Mouse (Mus musculus) ZHBTc4 (cell line): ENCODE results near the gene Insl5.

Source experiments
- DNase-seq: peaks from one replicate; pipeline ENCODE4 v3.0.0-alpha.2; 2011; ENCODE audit warnings: low read depth, low spot score

Insl5 gene

GRCm38 (mm10) chr4:103026621-103027020 is at the start of gene Insl5:
Gene Insl5, minus strand, starts transcription at chr4:103026842.
- no peak for DNase-seq

DNA sequence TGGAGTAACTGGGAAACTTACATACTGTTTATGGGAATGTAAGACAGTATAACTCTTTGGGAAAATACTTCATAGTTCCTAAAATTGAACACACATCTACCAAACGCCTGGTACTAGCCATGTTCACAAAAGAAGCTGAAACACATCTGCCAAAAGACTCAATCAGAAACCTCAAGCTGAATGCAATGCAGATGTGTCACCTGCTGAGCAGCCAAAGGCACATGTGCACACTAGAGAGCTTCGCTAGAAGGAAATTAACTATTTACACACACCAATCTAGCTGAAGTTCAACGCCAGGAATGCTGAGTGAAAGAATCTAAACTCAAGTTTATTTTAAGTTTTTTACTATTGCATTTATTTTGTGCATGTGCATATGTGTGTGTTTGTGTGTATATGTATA is 44.0 kb upstream of the Insl5 start:
- no peak for DNase-seq

DNA sequence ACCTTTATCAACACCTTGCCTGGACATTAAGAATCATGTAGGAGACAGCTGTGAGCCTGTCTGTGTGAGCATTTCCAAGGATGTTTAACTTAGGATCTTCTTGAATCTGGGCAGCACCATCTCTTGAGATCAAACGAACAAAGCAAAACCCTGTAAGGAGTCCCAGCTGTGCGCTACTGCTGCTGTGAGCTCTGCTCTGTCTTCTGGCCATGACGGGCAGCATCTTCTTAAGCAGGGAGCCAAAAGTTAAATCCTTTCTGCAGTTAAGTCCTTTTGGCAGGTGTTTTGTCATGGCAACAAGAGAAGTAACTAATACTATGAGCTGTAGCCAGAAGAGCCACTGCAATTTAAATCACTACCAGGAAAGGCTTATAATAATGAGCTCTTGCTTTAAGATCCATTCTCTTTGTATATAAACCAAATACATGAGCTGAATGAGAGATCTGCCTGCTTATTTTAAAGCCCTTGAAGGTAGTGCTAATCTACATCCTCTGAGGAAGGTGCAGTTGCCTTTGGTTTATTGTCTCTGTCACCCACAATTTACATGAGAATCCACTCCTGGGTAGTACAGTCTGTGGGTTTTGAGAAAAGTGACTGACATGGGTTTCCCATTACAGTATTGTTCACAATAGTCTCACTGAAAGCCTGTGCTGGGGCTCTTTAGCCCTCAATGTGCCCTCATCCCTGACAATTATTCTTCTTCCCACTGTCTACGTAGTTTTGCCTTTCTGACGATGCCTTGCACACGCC is 41.4 kb upstream of the Insl5 start:
- DNase-seq = peak; percentile 56

DNA sequence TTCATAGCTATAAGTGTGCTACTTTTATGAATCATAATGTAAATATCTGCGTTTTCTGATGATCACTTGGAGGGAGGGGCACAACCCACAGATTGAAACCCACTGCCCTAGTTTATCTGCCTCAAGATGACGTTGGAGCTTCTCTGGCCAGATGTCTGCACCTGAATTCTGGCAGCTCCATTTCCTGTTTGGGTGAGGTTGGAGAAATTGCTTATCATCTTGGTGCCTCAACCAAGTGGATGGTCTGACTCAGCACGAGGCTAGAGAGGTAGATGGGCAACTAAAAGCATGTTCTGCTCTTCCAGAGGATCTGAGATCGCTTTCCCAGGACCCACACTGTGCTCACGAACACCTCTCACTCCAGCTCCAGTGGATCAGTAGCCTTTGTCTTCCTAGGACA is 38.3 kb upstream of the Insl5 start:
- DNase-seq = no peak

GRCm38 (mm10) chr4:103064421-103064820 is 37.8 kb upstream of the Insl5 start:
- DNase-seq = no peak

GRCm38 (mm10) chr4:103056909-103057308 is 30.3 kb upstream of the Insl5 start:
- DNase-seq = no peak

- no peak for DNase-seq
These were observed 21.4 kb upstream of the Insl5 start for GRCm38 (mm10) chr4:103048046-103048445.

DNA sequence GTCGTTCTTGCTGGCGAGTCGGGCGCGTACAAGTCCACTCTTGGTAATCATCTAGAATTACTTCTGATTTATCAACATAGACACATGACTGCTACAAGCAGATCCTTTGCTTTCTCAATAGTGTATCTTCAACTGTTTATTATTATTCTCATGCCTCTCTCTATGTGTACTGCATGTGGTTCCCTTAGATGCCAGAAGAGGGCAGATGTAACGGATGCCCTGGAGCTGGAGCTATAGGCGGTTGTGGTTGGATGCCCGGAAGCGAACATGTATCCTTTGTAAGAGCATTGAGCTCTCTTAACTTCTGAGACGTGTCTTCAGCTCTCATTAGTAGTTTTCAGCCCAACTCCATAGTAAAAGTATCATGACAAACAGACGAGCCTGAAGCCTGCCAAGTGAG is 16.4 kb upstream of the Insl5 start:
- peak; percentile 29 for DNase-seq

GRCm38 (mm10) chr4:103039838-103040191 is 13.2 kb upstream of the Insl5 start:
- no peak for DNase-seq

- no peak for DNase-seq
These were observed 12.6 kb upstream of the Insl5 start for GRCm38 (mm10) chr4:103039103-103039837.

- DNase-seq = no peak
These were observed 1.8 kb upstream of the Insl5 start for GRCm38 (mm10) chr4:103028177-103029088.

- DNase-seq = no peak
These were observed 1.1 kb upstream of the Insl5 start for GRCm38 (mm10) chr4:103027745-103028144.

DNA sequence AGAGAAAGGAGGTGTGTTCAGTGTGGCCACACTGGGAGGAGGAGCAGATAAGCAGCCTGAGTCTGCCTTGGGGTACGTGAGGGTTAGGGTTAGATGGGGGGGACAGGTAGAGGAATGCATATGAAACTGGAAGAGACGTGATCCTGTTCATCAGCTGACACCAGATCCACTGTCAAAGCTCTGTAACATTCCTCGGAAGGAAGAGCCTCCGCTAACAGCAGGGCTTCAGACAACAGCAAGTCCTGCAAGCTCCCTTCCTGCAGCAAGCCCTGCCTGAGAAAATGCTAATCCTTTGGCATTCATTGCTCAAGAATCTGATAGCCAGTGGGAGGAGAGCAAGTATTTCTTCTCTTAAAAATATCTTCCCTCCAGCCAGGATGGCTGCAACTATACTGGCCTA is 13.2 kb downstream of the Insl5 start:
- no peak for DNase-seq

GRCm38 (mm10) chr4:103011823-103012222 is 14.8 kb downstream of the Insl5 start:
- peak; percentile 41 for DNase-seq

DNA sequence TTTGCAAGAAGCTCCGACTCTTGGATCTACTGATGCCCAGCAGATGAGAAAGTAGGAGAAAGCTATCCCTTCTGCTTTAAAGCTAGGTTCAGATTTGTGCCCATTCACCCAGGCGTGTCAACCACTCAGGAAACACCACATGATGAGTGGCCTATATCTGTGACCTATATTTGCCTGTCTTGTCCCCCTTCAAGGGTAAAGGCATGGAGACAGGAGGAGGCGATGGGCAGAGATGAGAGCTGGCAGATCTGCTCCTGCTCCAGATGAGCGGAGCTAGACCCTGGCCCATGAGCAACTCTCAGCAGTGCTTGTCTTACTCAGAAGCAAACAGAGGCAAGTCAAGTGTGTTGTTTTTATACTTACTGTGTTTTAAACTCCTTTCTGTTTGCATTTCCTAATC is 15.9 kb downstream of the Insl5 start:
- no peak for DNase-seq

DNA sequence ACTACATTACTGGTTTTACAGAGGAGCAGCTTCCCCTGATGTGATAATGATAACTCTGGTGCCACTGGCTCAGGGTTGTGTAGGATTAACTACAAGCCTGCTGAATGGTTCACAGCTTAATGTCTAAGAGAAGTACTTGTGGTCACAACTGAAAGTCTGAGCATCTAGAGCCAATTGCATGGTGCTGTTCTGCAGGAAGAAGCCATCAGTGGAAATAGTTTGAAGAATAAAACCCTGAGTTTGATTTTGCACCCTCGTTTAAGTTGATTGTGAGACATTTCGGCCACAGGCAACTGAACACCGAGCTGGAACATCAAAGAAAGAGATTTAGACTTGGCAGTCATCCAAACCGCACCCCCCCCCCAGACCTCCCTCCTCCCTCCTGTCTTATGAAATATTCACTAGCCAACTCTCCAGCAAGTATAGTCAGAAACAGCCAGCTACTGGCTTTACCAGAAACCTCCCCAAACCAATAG is 19.7 kb downstream of the Insl5 start:
- DNase-seq = no peak

- no peak for DNase-seq
These were observed 20.4 kb downstream of the Insl5 start for GRCm38 (mm10) chr4:103006266-103006665.

- no peak for DNase-seq
These were observed 21.3 kb downstream of the Insl5 start for GRCm38 (mm10) chr4:103005190-103005945.

DNA sequence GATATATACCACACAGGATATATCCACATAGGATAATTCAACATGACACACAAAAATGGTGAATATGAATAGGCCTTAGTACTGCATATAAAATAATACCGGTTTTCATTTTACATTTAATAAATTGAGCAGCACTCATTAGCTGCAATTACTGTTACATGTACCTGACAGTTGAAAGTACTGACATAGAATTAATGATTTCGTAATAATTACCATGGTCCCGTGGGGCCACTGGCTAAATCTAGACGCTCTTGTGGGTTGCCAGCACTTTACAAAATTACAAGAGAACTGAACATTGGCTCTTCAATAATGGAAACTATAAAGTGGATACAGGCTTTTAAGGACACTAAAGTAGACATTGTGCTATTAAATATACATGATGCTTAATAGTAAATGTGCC is 22.0 kb downstream of the Insl5 start:
- DNase-seq = no peak

DNA sequence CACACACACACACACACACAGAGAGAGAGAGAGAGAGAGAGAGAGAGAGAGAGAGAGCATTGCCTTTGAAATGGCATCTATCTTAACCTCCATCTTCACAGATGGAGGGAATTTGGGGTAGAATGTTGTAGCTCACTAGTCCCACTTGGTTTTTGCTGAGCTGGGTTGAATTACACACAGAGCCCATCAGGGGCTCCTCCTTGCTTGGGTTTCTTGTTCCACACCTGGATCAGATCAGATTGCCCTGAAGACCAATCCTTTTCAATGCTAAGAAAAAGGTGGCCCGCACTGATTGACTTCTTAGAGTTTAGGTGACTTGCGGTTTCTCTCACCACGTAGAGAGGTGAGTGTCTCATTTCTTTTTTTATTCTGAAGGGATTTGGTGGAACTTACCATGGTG is 35.0 kb downstream of the Insl5 start:
- DNase-seq = no peak

GRCm38 (mm10) chr4:102990595-102991340 is 35.9 kb downstream of the Insl5 start:
- DNase-seq = no peak
